Mouse (Mus musculus) 3T3-L1 (cell line): ENCODE results near the gene Hdac4.

Experiments used
- DNase-seq: peaks from one replicate; pipeline ENCODE4 v3.0.0-alpha.2; 2015; ENCODE audit warnings: low read depth, low spot score

Hdac4 gene

GRCm38 (mm10) chr1:91967041-91967440 is 228.5 kb downstream of the Hdac4 start:
- DNase-seq = no peak

GRCm38 (mm10) chr1:91964486-91965335 is 230.8 kb downstream of the Hdac4 start:
- no peak for DNase-seq

- DNase-seq = peak; percentile 69
Measured at GRCm38 (mm10) chr1:91962256-91962655, 233.2 kb downstream of the Hdac4 start.

GRCm38 (mm10) chr1:91961231-91961630 is 234.3 kb downstream of the Hdac4 start:
- DNase-seq = no peak

GRCm38 (mm10) chr1:91959891-91960290 is 235.6 kb downstream of the Hdac4 start:
- DNase-seq = no peak

- DNase-seq = no peak
Measured at GRCm38 (mm10) chr1:91959044-91959443, 236.5 kb downstream of the Hdac4 start.

- peak; percentile 69 for DNase-seq
Measured at GRCm38 (mm10) chr1:91956229-91956628, 239.3 kb downstream of the Hdac4 start.

GRCm38 (mm10) chr1:91954954-91955353 is 240.5 kb downstream of the Hdac4 start:
- DNase-seq = peak; percentile 27

GRCm38 (mm10) chr1:91952912-91953311 is 242.6 kb downstream of the Hdac4 start:
- DNase-seq = no peak

- no peak for DNase-seq
Measured at GRCm38 (mm10) chr1:91947441-91947840, 248.1 kb downstream of the Hdac4 start.

GRCm38 (mm10) chr1:91942583-91942982 is 252.9 kb downstream of the Hdac4 start:
- DNase-seq = no peak

- no peak for DNase-seq
Measured at GRCm38 (mm10) chr1:91942031-91942430, 253.5 kb downstream of the Hdac4 start.

- DNase-seq = no peak
Measured at GRCm38 (mm10) chr1:91941094-91941493, 254.4 kb downstream of the Hdac4 start.

- no peak for DNase-seq
Measured at GRCm38 (mm10) chr1:91935171-91935570, 260.3 kb downstream of the Hdac4 start.

GRCm38 (mm10) chr1:91933681-91934080 is 261.8 kb downstream of the Hdac4 start:
- DNase-seq = no peak

GRCm38 (mm10) chr1:91932221-91932620 is 263.3 kb downstream of the Hdac4 start:
- DNase-seq = no peak

- DNase-seq = no peak
Measured at GRCm38 (mm10) chr1:91931786-91932185, 263.7 kb downstream of the Hdac4 start.

GRCm38 (mm10) chr1:91931196-91931595 is 264.3 kb downstream of the Hdac4 start:
- no peak for DNase-seq

- no peak for DNase-seq
Measured at GRCm38 (mm10) chr1:91929051-91929450, 266.4 kb downstream of the Hdac4 start.

- peak; percentile 41 for DNase-seq
Measured at GRCm38 (mm10) chr1:91927536-91928315, 267.8 kb downstream of the Hdac4 start.

- no peak for DNase-seq
Measured at GRCm38 (mm10) chr1:91923567-91923966, 271.9 kb downstream of the Hdac4 start.

- DNase-seq = no peak
Measured at GRCm38 (mm10) chr1:91922235-91923152, 273.0 kb downstream of the Hdac4 start.
